Mouse (Mus musculus) T-helper 2 cell (primary cell): ENCODE measurements around the gene Actl6a.

Experiments
- in situ Hi-C: fragments of 300-600 bp; cut with MboI, MseI; formaldehyde crosslinking; loops from one replicate; pipeline ENCODE4 v1.15.1; 2025; ENCODE audit warnings: high pct_unique_total_duplicates

Actl6a gene

GRCm38 (mm10) chr3:32742276-32742780, 36.2 kb downstream of the Actl6a start:
- in situ Hi-C loops, result loop anchor here (25.0 kb wide), 1 partner anchor 1320 kb away; no protein-coding TSS in a partner anchor

DNA sequence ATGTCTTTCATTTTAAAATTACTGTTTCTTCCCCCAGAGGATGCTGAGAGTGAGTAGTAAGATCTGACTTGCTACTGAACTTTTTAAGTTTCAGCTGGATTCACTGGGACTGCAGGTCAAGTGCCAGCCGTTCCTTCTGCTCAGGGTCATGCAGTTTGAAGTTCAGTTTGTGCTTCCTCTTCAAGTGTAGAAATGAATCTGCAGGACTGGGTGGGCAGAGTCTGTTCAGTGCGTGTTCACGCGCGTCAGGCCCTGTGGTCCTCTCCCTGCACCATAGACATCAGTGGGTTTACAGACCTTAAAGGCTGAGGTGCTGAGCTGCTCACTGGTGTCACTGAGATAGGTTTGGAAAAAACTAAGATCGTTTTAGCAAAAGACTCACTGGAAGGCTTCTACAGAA, 38.9 kb downstream of the Actl6a start:
- in situ Hi-C loops, result loop anchor here (25.0 kb wide), 1 partner anchor 1317 kb away; no protein-coding TSS in a partner anchor

GRCm38 (mm10) chr3:32745426-32745825, 39.3 kb downstream of the Actl6a start:
- in situ Hi-C loops, result loop anchor here (25.0 kb wide), 1 partner anchor 1317 kb away; no protein-coding TSS in a partner anchor

GRCm38 (mm10) chr3:32748384-32748783, 42.3 kb downstream of the Actl6a start:
- in situ Hi-C loops, result loop anchor here (25.0 kb wide), 1 partner anchor 1314 kb away; no protein-coding TSS in a partner anchor

- in situ Hi-C loops, result loop anchor here (25.0 kb wide), 1 partner anchor 1312 kb away; no protein-coding TSS in a partner anchor
Observed at GRCm38 (mm10) chr3:32749820-32750579, 43.9 kb downstream of the Actl6a start.

- in situ Hi-C loops, result no loop called here
Observed at GRCm38 (mm10) chr3:32754384-32754915, 48.4 kb downstream of the Actl6a start.

DNA sequence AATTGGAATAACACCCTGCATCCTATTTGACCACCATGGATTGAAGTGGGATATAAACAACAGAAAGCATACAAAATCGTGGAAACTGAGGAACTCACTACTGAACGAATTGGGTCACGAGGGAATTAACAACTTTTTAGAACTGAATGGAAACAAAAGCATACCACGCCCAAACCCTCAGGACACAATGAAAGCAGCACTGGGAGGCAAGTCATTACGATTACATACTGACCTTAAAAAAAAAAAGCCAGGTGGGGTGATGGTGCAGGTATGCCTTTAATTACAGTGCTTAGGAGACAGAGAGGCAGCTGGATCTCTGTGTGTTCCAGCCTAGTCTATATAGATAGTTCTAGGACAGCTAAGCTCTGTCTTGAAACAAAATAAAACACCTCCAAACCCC, 53.1 kb downstream of the Actl6a start:
- in situ Hi-C loops, result no loop called here

GRCm38 (mm10) chr3:32762962-32763361, 56.9 kb downstream of the Actl6a start:
- in situ Hi-C loops, result no loop called here

DNA sequence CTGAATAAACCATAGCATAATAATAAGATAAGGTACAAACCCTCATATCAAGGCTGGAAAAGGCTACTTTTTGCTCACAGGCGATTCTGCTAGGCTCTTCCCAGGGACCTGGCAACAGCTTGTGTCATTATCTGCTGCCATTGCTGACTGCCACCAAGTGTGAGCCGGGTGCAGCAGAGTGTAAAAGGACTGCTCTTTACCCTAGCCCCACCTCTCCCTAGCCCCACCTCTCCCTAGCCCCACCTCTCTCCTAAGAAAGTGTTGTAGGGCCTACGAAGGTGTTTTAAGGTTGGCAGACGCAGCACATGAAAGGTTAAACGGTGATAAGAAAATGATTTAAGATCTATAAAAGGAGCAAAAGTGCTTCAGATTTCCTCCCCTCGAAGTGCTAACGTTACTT, 57.8 kb downstream of the Actl6a start:
- in situ Hi-C loops, result no loop called here

GRCm38 (mm10) chr3:32770781-32771180, 64.7 kb downstream of the Actl6a start:
- in situ Hi-C loops, result no loop called here
